Mouse (Mus musculus): ENCODE results near the gene Plb1.

DNA sequence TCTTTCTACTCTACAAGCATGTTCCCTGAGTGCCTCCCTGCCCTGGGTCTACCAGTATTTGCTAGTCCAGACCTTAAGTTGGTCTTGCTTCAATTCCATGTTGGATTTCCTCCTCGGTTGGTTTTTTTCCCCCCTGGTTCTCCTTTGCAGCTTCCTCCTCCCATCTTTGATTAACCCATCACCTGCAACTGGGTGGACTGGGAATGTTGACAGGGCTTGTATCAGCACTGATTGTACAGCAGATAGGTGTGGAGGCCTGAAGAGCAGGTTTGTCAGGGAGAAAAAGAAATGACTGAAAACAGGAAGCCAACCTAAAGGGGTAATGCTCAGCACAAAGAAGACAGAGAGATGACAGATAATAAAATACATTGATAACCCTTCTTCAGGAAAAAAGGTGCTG, 104.8 kb downstream of the Plb1 start:
- TF ChIP-seq CTCF (IDR thresholded peaks at IDR 0.05; ENCODE audit: control insufficient read depth, insufficient read depth, insufficient replicate concordance, low read depth, low read length) (no peak), POLR2A (IDR thresholded peaks at IDR 0.05; ENCODE audit: control insufficient read depth, low read depth, low read length) (no peak)
